Mouse (Mus musculus): ENCODE measurements around the gene Dbn1. TPM values are rescaled to one million over a fixed set of nuclear protein-coding genes. Genes with fewer than 3 reads are reported as not detected.

The Dbn1 gene
- total RNA-seq (2017), result 0.12 TPM in 2 replicates

DNA sequence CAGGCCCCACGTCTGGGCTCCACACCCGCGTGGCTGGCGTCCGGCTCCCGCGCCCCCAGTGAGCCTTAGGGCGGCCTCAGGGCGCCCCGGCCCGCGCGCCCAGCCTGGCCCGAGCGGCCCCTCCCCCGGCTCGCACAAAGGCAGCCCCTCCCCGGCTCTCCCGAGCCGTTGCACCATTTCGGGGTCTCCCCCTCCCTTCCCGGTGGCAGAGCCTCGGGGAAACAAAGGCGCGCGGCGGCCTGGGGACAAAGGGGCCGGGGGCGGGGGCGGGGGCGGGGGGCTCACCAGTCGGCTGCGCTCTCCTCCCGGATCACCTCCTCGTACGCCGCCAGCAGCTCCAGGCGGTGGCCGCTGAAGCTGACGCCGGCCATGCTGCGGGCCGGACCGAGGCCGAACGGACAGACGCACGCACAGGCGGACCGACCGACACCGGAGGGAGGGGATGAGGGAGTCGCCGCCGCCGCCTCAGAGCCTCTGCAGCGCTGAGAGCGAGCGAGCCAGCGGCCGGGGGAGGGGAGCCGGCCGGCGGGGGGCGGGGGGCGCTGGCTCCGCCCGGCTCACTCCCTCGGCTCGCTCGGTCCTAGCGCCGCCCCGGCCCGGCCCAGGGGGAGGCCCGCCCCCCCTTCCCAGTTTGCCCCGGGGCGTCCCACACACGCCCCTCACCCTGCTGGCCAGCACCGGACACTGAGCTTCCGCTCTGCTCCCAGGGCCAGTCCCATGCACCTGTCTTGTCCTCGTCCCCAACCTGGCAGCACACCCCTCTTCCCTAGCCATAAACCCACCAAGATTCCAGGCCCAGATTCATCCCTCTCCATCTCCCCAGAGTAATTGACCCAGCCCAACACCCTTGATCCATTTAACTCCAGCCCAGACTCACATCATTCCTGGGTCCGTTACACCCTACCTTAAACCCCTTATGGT is at the start of gene Dbn1:
Dbn1 (minus strand) TSS at position 534 of the 921 bp plus-strand sequence.
- no peak for ATAC-seq (ENCODE audit: extremely low read depth, insufficient number of reproducible peaks, low FRiP score, poor library complexity, severe bottlenecking)

DNA sequence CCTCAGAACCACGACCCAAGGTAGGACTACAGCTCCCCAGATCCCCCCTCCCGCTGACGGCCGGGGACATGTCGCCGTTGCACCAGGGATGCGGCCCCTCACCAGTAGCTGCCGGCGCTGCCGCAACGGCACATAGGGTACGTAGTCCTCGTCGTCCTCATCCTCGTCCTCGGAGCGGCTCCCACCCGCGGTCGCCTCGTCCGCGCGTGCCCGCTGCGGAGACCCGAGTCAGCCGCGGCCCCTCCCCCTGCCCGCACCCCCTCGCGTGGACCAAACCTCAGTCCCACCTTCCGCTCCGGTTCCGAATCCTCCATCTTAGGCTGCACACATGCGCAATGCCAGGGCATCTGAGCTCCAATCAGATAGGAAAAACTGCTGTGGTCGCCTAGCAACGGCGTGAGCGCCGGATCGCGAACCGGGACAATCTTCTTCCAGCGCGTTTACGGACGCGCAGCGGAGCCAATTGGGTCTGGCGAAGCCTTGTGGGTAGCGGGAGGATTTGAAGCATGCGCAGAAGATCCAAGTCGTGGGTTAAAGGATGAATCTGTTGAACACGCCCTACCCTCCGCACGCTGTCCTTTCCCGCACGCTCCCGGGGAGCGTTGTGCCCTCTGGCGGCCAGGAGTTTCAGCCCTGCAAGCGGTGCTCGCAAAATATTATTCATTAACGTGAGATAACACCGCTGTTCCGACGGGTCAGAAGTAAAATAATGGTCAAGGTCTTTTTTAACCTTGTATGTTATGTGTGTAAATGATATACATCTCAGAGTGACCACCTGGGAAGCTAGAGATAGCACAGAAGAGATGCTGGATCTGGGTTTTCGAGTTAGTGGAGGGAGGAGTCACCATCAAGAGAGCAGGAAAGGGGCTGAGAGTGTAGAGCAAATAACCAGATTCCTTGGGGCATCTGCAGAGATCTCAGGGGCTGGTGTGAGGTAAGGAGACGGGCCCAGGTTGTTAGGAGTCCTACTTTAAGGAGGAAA is 48.6 kb upstream of the Dbn1 start, which contains the start of gene Ddx41:
Ddx41 (minus strand) TSS at position 465 of the 982 bp plus-strand sequence.
- ATAC-seq (ENCODE audit: extremely low read depth, insufficient number of reproducible peaks, low FRiP score, poor library complexity, severe bottlenecking), result peak; percentile 93

DNA sequence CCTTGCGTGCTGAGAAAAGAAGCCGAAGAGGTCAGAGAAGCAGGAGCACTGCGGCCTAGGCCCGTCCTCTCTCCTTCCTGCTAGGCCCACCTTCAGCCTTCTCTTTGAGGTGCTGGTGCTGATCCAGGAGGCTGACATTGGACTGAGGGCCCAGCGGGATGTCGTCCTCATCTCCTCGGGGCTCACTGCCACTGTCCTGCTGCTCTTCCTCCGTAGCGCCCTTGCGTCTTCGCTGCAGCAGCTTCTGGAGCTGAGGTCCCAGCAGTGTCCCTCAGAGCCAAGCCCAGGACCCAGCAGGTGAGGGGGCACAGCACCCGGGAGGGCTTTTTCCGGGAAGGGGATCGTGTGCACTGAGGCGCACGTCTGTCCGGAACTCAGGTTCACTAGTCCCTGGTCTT is 47.9 kb upstream of the Dbn1 start:
- no peak for ATAC-seq (ENCODE audit: extremely low read depth, insufficient number of reproducible peaks, low FRiP score, poor library complexity, severe bottlenecking)

DNA sequence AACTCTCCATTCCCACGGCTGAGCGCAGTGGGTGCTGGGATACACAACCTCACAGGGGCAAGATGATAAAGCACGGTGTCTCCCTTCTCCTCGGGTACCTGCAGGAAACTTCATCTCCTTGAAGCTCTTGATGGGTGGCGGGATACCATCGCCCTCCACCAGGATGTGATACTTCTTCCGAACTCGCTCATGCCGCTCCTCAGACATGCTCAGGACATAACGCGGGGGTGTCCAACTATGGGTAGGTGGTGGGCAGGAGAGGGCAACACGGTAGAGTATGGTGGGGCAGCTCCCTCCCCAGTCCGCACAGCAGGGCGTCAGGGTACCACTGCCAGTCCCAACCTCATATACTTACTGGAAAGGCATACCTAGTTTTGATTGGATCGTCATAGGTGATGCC is 47.3 kb upstream of the Dbn1 start:
- no peak for ATAC-seq (ENCODE audit: extremely low read depth, insufficient number of reproducible peaks, low FRiP score, poor library complexity, severe bottlenecking)

DNA sequence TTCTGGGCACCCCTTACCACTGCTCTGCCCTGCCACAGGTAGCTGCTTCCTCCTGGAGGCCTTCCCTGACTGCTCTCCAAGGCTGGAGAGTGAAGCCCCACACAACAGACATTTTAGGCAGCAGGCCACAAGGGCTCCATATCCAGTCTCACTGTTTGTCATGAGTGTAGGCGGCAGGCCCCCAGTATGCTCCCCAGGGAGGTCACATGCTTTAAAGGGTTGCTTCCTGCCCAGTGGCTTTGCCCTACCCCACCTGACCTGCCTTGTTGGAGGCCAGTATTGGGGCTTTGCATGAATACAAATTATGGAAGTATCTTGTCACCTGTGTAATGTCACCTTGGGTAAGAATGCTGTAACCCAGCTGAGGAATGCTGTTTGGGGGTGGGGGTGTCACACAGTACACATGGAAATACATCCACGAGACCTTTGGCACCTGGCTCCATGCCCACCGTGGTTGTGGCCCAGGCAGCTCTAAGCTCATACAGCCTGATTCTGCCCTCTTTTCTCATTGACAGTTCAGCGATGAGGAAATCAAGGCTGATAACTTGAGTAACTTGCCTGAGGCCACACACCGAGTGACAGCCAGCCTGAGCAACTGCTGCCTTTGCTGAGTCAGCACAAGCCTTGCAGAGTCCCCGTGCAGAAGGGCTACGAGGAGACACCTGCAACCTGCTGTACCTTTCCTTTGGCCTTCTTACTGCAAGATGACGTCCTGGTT is 41.4 kb upstream of the Dbn1 start, which contains the start of gene Dok3:
Dok3 (minus strand) TSS at position 99 of the 718 bp plus-strand sequence.
- ATAC-seq (ENCODE audit: extremely low read depth, insufficient number of reproducible peaks, low FRiP score, poor library complexity, severe bottlenecking), result peak; percentile 67

DNA sequence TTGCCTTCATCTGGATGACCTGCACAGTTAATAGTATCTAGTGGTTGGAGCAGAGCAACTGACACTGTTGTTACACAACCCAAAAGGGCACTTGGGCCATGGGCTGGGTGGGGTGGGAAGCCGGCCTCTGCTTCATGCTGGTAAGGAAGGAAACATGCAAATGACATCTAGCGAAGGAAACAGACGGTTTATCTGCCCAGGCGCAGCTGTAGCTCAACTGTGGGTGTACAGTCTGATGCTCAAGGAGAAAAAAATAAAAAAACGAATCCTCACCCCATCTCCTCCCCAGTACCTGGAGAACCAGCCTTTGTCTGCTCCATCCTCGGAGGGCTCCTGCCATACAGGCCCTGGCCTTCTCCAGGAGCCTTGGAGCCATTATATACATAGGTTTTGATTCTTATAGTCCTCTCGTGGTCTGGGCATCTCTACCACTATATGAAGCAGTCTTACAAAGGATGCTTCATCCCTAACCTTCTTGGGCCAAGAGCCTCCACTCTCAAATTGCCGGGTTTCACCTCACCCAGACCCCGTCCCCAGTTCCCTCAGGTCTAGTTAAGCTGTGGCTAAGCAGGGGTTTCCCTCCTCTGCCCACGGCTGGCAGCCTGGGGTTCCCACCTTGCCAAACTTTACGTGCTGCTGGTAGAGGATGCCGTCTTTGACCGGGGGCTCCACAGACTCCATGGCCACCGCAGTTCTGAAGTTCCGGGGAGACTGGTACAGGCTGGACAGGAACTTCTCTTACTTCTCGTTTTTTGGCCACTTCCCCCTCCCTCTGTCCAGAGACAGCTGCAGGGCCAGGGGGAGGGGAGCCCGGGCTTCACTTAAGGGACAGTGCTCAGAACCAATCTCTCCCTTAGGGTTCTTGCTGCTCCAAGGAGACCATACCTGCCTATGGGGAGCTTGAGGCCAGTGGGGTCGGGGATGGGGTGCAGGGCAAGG is 40.2 kb upstream of the Dbn1 start:
- peak; percentile 46 for ATAC-seq (ENCODE audit: extremely low read depth, insufficient number of reproducible peaks, low FRiP score, poor library complexity, severe bottlenecking)

DNA sequence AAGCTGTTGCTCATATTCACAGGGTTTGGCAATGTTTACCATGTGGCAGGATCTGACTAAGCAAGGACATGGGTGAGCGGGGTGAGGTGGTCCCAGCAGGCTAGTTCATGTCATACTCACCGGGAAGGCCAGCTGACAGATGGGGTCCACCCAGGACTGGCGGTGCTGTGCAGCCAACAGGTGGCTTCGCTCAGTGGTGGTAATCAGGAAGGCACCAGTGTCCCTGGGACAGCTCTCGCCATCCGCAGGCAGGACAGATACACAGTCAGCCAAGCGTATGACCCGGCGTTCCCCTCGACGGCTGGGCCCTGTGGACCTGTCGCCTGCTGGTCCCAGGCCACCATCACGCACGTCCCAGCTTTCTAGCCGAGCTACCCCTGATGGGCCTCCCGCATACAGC is 39.3 kb upstream of the Dbn1 start:
- no peak for ATAC-seq (ENCODE audit: extremely low read depth, insufficient number of reproducible peaks, low FRiP score, poor library complexity, severe bottlenecking)

DNA sequence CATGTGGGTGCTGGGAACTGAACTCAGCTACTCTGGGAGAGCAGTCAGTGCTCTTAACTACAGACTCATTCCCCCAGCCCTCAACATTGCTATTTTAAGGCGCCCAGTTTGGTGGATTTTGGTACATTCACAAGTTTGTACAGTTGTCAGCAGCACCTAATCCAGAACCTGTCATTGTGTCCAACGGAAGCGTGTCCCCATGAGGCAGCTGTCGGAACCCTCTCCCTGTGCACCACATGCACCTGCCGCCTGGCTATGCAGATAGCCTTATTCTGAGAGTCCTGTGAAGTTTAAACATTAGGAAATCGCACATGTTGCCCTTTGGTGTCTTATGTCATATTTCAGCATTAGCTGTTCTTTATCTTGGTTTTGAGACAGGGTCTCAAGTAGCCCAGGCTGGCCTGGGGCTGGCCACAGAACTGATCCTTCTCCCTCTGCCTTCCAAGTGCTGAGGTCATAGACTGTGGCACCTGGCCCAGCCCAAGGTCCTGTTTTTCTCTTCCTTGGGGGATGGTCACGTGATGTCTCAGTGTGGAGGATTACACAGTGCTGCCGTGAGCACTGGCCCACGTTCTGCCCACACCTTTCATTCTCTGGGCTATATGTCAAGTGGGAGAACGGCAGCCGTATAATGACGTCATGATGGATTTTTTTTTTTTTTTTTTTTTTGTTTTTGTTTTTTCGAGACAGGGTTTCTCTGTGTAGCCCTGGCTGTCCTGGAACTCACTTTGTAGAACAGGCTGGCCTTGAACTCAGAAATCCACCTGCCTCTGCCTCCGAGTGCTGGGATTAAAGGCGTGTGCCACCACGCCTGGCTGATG is 38.0 kb upstream of the Dbn1 start:
- peak; percentile 28; the same call in 1 of the 2 replicates for ATAC-seq (ENCODE audit: extremely low read depth, insufficient number of reproducible peaks, low FRiP score, poor library complexity, severe bottlenecking)

DNA sequence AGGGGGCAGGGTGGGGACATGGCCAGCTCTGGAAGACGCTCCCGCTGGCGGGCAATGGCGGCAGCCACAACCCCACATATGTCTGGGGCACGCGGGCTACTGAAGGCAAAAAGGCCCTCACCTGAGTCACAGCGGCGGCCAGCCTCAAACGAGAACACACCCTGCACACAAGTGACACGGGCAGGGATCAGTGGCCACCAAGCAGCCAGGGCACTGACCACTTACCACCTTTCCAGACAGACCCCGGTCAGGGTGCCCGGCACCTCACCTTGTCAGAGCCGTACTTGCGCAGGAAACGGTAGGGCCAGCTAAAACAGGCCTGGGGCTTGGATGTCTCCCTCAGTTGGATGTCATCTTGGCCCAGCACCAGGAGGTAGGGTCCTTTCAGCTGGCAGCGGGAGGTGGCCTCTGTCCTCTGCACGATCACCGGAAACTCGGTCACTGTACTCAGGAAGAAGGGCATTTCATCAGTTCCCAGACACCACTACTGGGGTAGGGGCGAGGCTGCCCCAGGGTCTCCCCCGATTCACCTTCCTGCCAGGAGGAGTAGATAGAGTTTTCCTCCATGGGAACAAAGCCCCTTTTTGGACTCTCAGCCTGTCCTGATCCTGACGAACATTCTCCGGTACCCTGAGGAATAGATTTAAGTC is 36.2 kb upstream of the Dbn1 start:
- ATAC-seq (ENCODE audit: extremely low read depth, insufficient number of reproducible peaks, low FRiP score, poor library complexity, severe bottlenecking), result no peak

DNA sequence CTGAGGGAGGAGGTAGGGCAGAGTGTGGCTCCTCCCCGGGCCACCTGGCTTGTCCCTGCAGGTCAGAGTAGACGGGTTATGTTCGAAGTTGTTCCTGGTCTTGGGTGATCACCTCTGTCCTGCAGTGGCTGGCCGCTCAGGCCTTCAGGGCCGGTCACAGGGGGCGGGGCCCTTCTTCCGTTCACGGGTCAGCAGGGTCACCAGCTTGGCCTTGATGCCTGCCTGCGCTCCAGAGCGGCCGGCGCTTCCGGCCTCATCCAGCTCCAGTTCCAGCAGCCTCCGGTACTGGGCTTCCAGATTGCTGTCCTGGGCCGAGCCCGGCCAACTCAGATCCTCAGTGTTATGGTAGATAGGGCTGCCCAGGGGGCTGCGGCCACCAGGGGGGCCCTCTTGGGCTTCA is 35.4 kb upstream of the Dbn1 start:
- ATAC-seq (ENCODE audit: extremely low read depth, insufficient number of reproducible peaks, low FRiP score, poor library complexity, severe bottlenecking), result no peak

DNA sequence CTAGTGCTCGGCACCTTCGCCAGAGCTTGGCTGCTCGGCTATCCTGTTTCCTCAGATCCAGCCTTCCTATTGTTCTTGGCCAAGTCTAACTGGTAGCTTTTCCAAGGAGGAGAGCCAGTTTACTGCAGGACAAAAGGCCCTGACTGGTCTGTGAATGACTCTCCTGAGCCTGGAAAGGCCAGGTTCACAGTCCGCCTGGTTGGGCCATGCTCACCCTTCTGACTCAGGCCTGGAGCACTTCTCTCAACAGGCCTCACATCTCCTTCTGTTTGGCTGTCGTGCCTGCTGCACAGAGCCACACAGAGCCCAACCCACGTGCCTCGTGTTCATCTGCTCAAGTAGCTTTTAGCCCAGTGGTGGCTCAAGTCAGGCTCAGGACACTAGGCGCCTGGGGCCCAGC is 34.8 kb upstream of the Dbn1 start:
- no peak for ATAC-seq (ENCODE audit: extremely low read depth, insufficient number of reproducible peaks, low FRiP score, poor library complexity, severe bottlenecking)

DNA sequence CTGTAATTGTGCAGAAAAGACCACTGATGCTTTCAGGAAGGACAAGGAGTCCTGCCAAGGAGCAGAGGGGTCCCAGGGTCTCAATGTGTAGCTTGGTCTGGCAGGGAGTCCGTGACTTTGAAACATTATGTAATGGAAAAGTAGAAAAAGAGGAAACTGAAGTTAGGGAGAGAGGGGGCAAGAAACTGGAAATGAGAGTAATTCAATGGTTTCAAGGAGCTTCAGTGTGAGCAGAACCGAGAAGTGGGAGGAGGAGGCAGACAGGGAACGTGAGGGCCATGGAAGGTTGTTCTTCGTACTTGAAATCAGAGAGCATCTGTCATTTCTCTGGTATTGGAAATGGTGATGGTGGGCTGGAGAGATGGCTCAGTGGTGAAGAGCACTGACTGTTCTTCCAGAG is 31.7 kb upstream of the Dbn1 start:
- no peak for ATAC-seq (ENCODE audit: extremely low read depth, insufficient number of reproducible peaks, low FRiP score, poor library complexity, severe bottlenecking)

DNA sequence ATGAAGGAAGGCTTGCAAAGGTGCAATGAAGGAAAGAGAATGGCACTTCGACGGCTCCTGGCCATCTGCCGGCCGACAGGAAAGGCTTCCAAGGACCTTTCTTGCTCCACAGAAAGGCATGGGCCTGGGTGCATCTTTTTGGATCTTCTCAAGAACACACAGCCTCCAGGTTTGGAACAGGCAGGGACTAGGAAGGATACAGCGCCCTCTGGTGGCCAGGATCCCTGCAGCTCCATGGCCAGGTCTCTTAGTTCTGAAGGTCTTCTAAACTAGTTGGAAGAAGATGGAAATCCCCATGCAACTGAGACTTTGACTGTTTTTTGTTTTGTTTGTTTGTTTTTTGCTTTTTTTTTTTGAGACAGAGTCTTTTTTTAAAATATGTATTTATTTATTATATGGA is 29.0 kb upstream of the Dbn1 start:
- ATAC-seq (ENCODE audit: extremely low read depth, insufficient number of reproducible peaks, low FRiP score, poor library complexity, severe bottlenecking), result peak; percentile 53; the same call in 1 of the 2 replicates

DNA sequence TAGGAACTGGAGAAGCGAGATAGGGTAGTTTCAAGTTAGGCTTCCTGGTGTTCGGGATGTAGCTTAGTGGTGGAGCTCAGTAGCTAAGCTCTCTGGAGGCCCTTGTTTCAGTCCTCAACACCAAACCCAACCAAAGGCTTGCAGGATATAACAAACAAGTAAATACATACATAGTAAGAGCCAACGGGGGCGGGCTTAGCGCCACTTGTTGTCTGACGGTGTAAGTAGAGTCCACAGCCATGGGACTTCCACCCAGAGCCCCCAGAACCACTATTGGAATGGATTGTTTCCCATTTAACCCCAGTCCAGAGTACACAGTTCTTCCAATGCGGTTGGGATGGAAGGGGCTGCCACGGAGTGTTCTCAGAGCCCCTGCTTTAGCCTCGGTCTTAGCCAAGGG is 25.9 kb upstream of the Dbn1 start:
- ATAC-seq (ENCODE audit: extremely low read depth, insufficient number of reproducible peaks, low FRiP score, poor library complexity, severe bottlenecking), result no peak

DNA sequence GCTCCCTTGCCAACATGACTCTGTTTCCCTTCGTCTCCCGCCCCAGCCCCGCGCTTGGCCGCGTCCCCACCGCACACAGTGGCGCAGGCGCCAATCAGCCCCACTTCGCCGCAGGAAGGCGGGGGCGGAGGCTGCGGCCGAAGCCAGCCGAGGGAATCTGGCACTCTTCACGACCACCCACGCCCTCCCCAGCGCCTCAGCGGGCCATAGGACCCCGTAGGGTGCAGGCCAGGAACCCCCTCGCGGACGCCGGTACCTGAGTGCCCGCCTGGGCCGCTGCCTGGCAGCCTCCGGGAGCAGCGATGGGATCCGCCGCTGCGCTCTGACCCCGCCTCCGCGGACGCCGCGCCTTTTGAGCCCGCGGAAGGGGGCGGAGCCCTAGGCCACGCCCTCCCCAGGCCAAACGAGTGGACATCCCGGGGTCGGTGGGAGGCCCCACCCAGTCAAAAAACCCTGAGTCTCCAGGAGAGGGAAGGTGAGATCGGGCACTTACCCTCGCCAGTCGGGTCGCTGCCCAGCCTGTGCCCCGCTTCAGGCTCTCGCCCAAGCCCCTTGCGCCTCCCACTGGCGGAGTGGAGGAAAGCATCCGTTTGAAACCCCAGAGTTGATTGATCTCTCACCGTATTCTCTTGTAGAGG is 25.3 kb upstream of the Dbn1 start, which contains the start of gene Pdlim7:
Pdlim7 (minus strand) TSS at position 566 of the 638 bp plus-strand sequence.
- ATAC-seq (ENCODE audit: extremely low read depth, insufficient number of reproducible peaks, low FRiP score, poor library complexity, severe bottlenecking), result peak; percentile 81
